Mouse (Mus musculus) olfactory bulb, adult 2 months (tissue): ENCODE data around the gene BC025920.

Source experiments
- CTCF ChIP-seq: fragments of 200-500 bp; IDR thresholded peaks from 2 replicates; pipeline ENCODE4 v1.5.1; 2012; ENCODE audit warnings: low read depth, mild to moderate bottlenecking, low read length, moderate library complexity; ENCODE audit not compliant: insufficient read depth
- POLR2A ChIP-seq: fragments of 200-500 bp; IDR thresholded peaks from 2 replicates; pipeline ENCODE4 v1.6.1; 2012; ENCODE audit warnings: mild to moderate bottlenecking, low read depth, low read length, moderate library complexity; ENCODE audit not compliant: insufficient read depth

- TF ChIP-seq POLR2A, result no peak
- no peak for TF ChIP-seq CTCF
Observed at GRCm38 (mm10) chr10:81623441-81623840, 17.4 kb downstream of the BC025920 start.
